Mouse (Mus musculus): ENCODE measurements around the gene Tecpr1.

The Tecpr1 gene

GRCm38 (mm10) chr5:144218061-144218460 lies 5.4 kb downstream of the Tecpr1 start:
- in situ Hi-C loops (cut with MboI; ENCODE audit: low sequenced_read_pairs), result no loop called here

- in situ Hi-C loops (cut with MboI; ENCODE audit: low sequenced_read_pairs), result no loop called here
These were observed 7.4 kb downstream of the Tecpr1 start for GRCm38 (mm10) chr5:144215992-144216391.

GRCm38 (mm10) chr5:144214453-144214852 lies 9.0 kb downstream of the Tecpr1 start:
- in situ Hi-C loops (cut with MboI; ENCODE audit: low sequenced_read_pairs), result no loop called here

- in situ Hi-C loops (cut with MboI; ENCODE audit: low sequenced_read_pairs), result no loop called here
These were observed 15.9 kb downstream of the Tecpr1 start for GRCm38 (mm10) chr5:144207478-144207877.

GRCm38 (mm10) chr5:144206069-144206468 lies 17.3 kb downstream of the Tecpr1 start:
- in situ Hi-C loops (cut with MboI; ENCODE audit: low sequenced_read_pairs), result no loop called here

- in situ Hi-C loops (cut with MboI; ENCODE audit: low sequenced_read_pairs), result no loop called here
These were observed 18.5 kb downstream of the Tecpr1 start for GRCm38 (mm10) chr5:144204911-144205310.

GRCm38 (mm10) chr5:144204303-144204702 lies 19.1 kb downstream of the Tecpr1 start:
- in situ Hi-C loops (cut with MboI; ENCODE audit: low sequenced_read_pairs), result no loop called here

GRCm38 (mm10) chr5:144203398-144203959 lies 19.9 kb downstream of the Tecpr1 start:
- in situ Hi-C loops (cut with MboI; ENCODE audit: low sequenced_read_pairs), result no loop called here

GRCm38 (mm10) chr5:144202430-144202829 lies 21.0 kb downstream of the Tecpr1 start:
- in situ Hi-C loops (cut with MboI; ENCODE audit: low sequenced_read_pairs), result no loop called here

GRCm38 (mm10) chr5:144200616-144201015 lies 22.8 kb downstream of the Tecpr1 start:
- in situ Hi-C loops (cut with MboI; ENCODE audit: low sequenced_read_pairs), result no loop called here

GRCm38 (mm10) chr5:144195567-144195966 lies 27.8 kb downstream of the Tecpr1 start:
- in situ Hi-C loops (cut with MboI; ENCODE audit: low sequenced_read_pairs), result no loop called here

- in situ Hi-C loops (cut with MboI; ENCODE audit: low sequenced_read_pairs), result no loop called here
These were observed 29.0 kb downstream of the Tecpr1 start for GRCm38 (mm10) chr5:144194416-144194815.

- in situ Hi-C loops (cut with MboI; ENCODE audit: low sequenced_read_pairs), result no loop called here
These were observed 30.7 kb downstream of the Tecpr1 start for GRCm38 (mm10) chr5:144192673-144193072.

GRCm38 (mm10) chr5:144191026-144191425 lies 32.4 kb downstream of the Tecpr1 start:
- in situ Hi-C loops (cut with MboI; ENCODE audit: low sequenced_read_pairs), result no loop called here

- in situ Hi-C loops (cut with MboI; ENCODE audit: low sequenced_read_pairs), result no loop called here
These were observed 33.3 kb downstream of the Tecpr1 start, which contains the start of gene Bhlha15 for GRCm38 (mm10) chr5:144189950-144190583. Gene Bhlha15, plus strand, starts transcription at chr5:144190286.

GRCm38 (mm10) chr5:144189327-144189726 lies 34.1 kb downstream of the Tecpr1 start:
- in situ Hi-C loops (cut with MboI; ENCODE audit: low sequenced_read_pairs), result no loop called here

- in situ Hi-C loops (cut with MboI; ENCODE audit: low sequenced_read_pairs), result no loop called here
These were observed 35.0 kb downstream of the Tecpr1 start for GRCm38 (mm10) chr5:144188422-144188821.

- in situ Hi-C loops (cut with MboI; ENCODE audit: low sequenced_read_pairs), result no loop called here
These were observed 38.9 kb downstream of the Tecpr1 start for GRCm38 (mm10) chr5:144184350-144185045.

GRCm38 (mm10) chr5:144183647-144184335 lies 39.6 kb downstream of the Tecpr1 start:
- in situ Hi-C loops (cut with MboI; ENCODE audit: low sequenced_read_pairs), result no loop called here

- in situ Hi-C loops (cut with MboI; ENCODE audit: low sequenced_read_pairs), result no loop called here
These were observed 40.2 kb downstream of the Tecpr1 start for GRCm38 (mm10) chr5:144183248-144183559.

GRCm38 (mm10) chr5:144182542-144183247 lies 40.7 kb downstream of the Tecpr1 start:
- in situ Hi-C loops (cut with MboI; ENCODE audit: low sequenced_read_pairs), result no loop called here

All from CH12F3 (cell line).